Mouse (Mus musculus) forebrain, embryonic 14.5 days (tissue): ENCODE data around the gene Stat2. TPM values are rescaled to one million over a fixed set of nuclear protein-coding genes. Genes with fewer than 3 reads are reported as not detected.

ENCODE experiments used
- ATAC-seq: fragments of 200-750 bp; cut with Nextera tagmentation; 2 replicates; pipeline ENCODE4 v1.8.0; 2017; ENCODE audit warnings: mild to moderate bottlenecking, moderate library complexity
- DNase-seq: peaks from one replicate; pipeline ENCODE4 v3.0.0-alpha.2; 2015; ENCODE audit warnings: low spot score
- H3K27ac ChIP-seq: fragments of 300-500 bp; sonication (generic); 2 replicates; pipeline ENCODE4 v1.5.1; 2014; ENCODE audit warnings: low read depth, mild to moderate bottlenecking, control low read depth, low read length, moderate library complexity
- H3K27me3 ChIP-seq: fragments of 300-500 bp; sonication (generic); replicated peaks from 2 replicates; pipeline ENCODE4 v1.6.1; 2014; ENCODE audit warnings: low read length, control low read depth, mixed read lengths; ENCODE audit not compliant: control insufficient read depth, insufficient read depth
- H3K36me3 ChIP-seq: fragments of 300-500 bp; sonication (generic); 2 replicates; pipeline ENCODE4 v1.6.1; 2014; ENCODE audit warnings: low read length, control low read depth; ENCODE audit not compliant: control insufficient read depth, insufficient read depth
- H3K4me1 ChIP-seq: fragments of 300-500 bp; sonication (generic); 2 replicates; pipeline ENCODE4 v1.6.1; 2014; ENCODE audit warnings: antibody characterized with exemption, low read length, control low read depth; ENCODE audit not compliant: control insufficient read depth, insufficient read depth
- H3K4me2 ChIP-seq: fragments of 300-500 bp; sonication (generic); 2 replicates; pipeline ENCODE4 v1.6.1; 2014; ENCODE audit warnings: mild to moderate bottlenecking, control low read depth, low read length
- H3K4me3 ChIP-seq: fragments of 300-500 bp; sonication (generic); 2 replicates; pipeline ENCODE4 v1.5.1; 2014; ENCODE audit warnings: low read depth, low read length, control low read depth
- H3K9ac ChIP-seq: fragments of 300-500 bp; sonication (generic); 2 replicates; pipeline ENCODE4 v1.6.1; 2014; ENCODE audit warnings: mild to moderate bottlenecking, low read length, control low read depth, moderate library complexity
- H3K9me3 ChIP-seq: fragments of 300-500 bp; sonication (generic); replicated peaks from 2 replicates; pipeline ENCODE4 v1.6.1; 2016; ENCODE audit warnings: low read length, control low read depth, mixed read lengths; ENCODE audit not compliant: control insufficient read depth
- WGBS: fragments of 180-500 bp; shearing (Covaris S2); extraction: QIAGEN DNeasy Blood & Tissue Kit; methylation state at CpG from one replicate; pipeline ENCODE4 v1.1.7; 2014; 5-methylcytosine and 5-hydroxymethylcytosine counted together
- polyA plus RNA-seq: library from polyadenylated mRNA; unstranded; fragments of >200 nt; fragmentation: Nextera tagmentation; extraction: Ambion mirVana; gene quantifications from 2 replicates; pipeline ENCODE4 v1.2.1, GENCODE M21; 2014

Stat2 gene
- polyA plus RNA-seq, result 11.6 and 17.4 TPM in 2 replicates

- ATAC-seq, result peak; percentile 100
- Histone ChIP-seq H3K27ac (peak within 1 kb of the TSS; percentile 36; the same call in 1 of the 2 replicates), H3K9ac (peak within 1 kb of the TSS; percentile 66), H3K4me1 (0 out of 2 replicates have a peak, but pooled peaks cover 2% of the 10 kb centered on the region), H3K36me3 (no peaks in the 10 kb centered on the region), H3K27me3 (no peaks in the 10 kb centered on the region), H3K9me3 (no peaks in the 10 kb centered on the region), H3K4me2 (peak within 1 kb of the TSS; percentile 63), H3K4me3 (peak within 1 kb of the TSS; percentile 60)
- peak; percentile 98 for DNase-seq
- under 1% methylated on average over 43 of the region's 43 CpGs for WGBS
Observed at GRCm38 (mm10) chr10:128270287-128270841, at the start of gene Stat2. Gene Stat2 (plus strand): TSS chr10:128270559.

GRCm38 (mm10) chr10:128221533-128222286 lies 48.6 kb upstream of the Stat2 start:
- WGBS, result 71% methylated on average over 16 of the region's 16 CpGs

GRCm38 (mm10) chr10:128225064-128225463 lies 45.3 kb upstream of the Stat2 start:
- Histone ChIP-seq H3K36me3 (no peaks in the 10 kb centered on the region), H3K9me3 (no peaks in the 10 kb centered on the region), H3K4me1 (no peaks in the 10 kb centered on the region), H3K4me3 (no peak overlapping the region), H3K27ac (no peak overlapping the region), H3K27me3 (no peaks in the 10 kb centered on the region), H3K9ac (no peak overlapping the region; the same call in 1 of the 2 replicates), H3K4me2 (no peak overlapping the region)
- DNase-seq (no peak), ATAC-seq (no peak)
- WGBS, result 25% methylated on average over 5 of the region's 5 CpGs

More at GRCm38 (mm10) chr10:128221533-128222286, 48.6 kb upstream of the Stat2 start:
- H3K9ac ChIP-seq, result no peak overlapping the region
- DNase-seq (no peak), ATAC-seq (no peak)
- H3K27ac ChIP-seq, result no peak overlapping the region
- H3K36me3 ChIP-seq, result no peaks in the 10 kb centered on the region
- no peak overlapping the region for H3K4me3 ChIP-seq
- no peaks in the 10 kb centered on the region for H3K4me1 ChIP-seq
- H3K27me3 ChIP-seq, result no peaks in the 10 kb centered on the region
- no peaks in the 10 kb centered on the region for H3K9me3 ChIP-seq
- H3K4me2 ChIP-seq, result no peak overlapping the region

GRCm38 (mm10) chr10:128225538-128225937 lies 44.8 kb upstream of the Stat2 start, which contains the start of gene Mip:
Gene Mip (plus strand): TSS chr10:128225838.
- 12% methylated on average over 4 of the region's 4 CpGs for WGBS
- no peak for DNase-seq
- Histone ChIP-seq H3K4me2 (no peak within 1 kb of the TSS), H3K4me3 (no peak within 1 kb of the TSS), H3K9ac (no peak within 1 kb of the TSS; the same call in 1 of the 2 replicates), H3K36me3 (no peaks in the 10 kb centered on the region), H3K9me3 (no peaks in the 10 kb centered on the region), H3K27ac (no peak within 1 kb of the TSS), H3K4me1 (no peaks in the 10 kb centered on the region), H3K27me3 (no peaks in the 10 kb centered on the region)
- no peak for ATAC-seq

GRCm38 (mm10) chr10:128227592-128227991 lies 42.8 kb upstream of the Stat2 start:
- Histone ChIP-seq H3K36me3 (no peaks in the 10 kb centered on the region), H3K27me3 (no peaks in the 10 kb centered on the region), H3K4me2 (no peak overlapping the region), H3K9me3 (no peaks in the 10 kb centered on the region), H3K4me1 (no peaks in the 10 kb centered on the region), H3K27ac (no peak overlapping the region), H3K4me3 (no peak overlapping the region), H3K9ac (no peak overlapping the region)
- ATAC-seq (no peak), DNase-seq (no peak)
- WGBS, result 82% methylated on average over 9 of the region's 9 CpGs

- Histone ChIP-seq H3K4me2 (no peak overlapping the region), H3K4me3 (no peak overlapping the region), H3K4me1 (no peaks in the 10 kb centered on the region), H3K36me3 (no peaks in the 10 kb centered on the region), H3K9me3 (no peaks in the 10 kb centered on the region), H3K27ac (no peak overlapping the region), H3K9ac (no peak overlapping the region), H3K27me3 (no peaks in the 10 kb centered on the region)
- ATAC-seq, result no peak
- no peak for DNase-seq
- 93% methylated on average over 8 of the region's 8 CpGs for WGBS
Observed at GRCm38 (mm10) chr10:128228009-128228408, 42.4 kb upstream of the Stat2 start.

- H3K36me3 ChIP-seq, result no peaks in the 10 kb centered on the region
- WGBS, result 84% methylated on average over 12 of the region's 12 CpGs
- no peak for DNase-seq
- no peak for ATAC-seq
- no peaks in the 10 kb centered on the region for H3K9me3 ChIP-seq
- no peaks in the 10 kb centered on the region for H3K4me1 ChIP-seq
- H3K27ac ChIP-seq, result no peak overlapping the region
- no peak overlapping the region for H3K4me3 ChIP-seq
- no peak overlapping the region for H3K9ac ChIP-seq
- H3K27me3 ChIP-seq, result no peaks in the 10 kb centered on the region
- H3K4me2 ChIP-seq, result no peak overlapping the region
Observed at GRCm38 (mm10) chr10:128230582-128230981, 39.8 kb upstream of the Stat2 start.

GRCm38 (mm10) chr10:128231146-128231545 lies 39.2 kb upstream of the Stat2 start:
- Histone ChIP-seq H3K4me3 (peak overlapping the region; percentile 74), H3K9ac (peak overlapping the region; percentile 76; the same call in 1 of the 2 replicates), H3K27ac (no peak overlapping the region), H3K27me3 (no peaks in the 10 kb centered on the region), H3K4me1 (no peaks in the 10 kb centered on the region), H3K9me3 (no peaks in the 10 kb centered on the region), H3K36me3 (no peaks in the 10 kb centered on the region), H3K4me2 (peak overlapping the region; percentile 67)
- no peak for ATAC-seq
- DNase-seq, result no peak
- 15% methylated on average over 5 of the region's 5 CpGs for WGBS
